In genomic region chr2:85561187-85561586, GRCm38 (mm10) we compare ENCODE assay signal across 9 mouse cellular contexts. TPM values are rescaled to one million over a fixed set of nuclear protein-coding genes. Genes with fewer than 3 reads are reported as not detected.
A peak's percentile ranks its signal among the peaks of the same experiment; 100 is the strongest.
DNase-seq lines count a peak whose midpoint lies in the region; ATAC-seq and TF ChIP-seq lines count a peak whose summit lies in the region.
"Had no signal": no experiment of that assay in that cellular context is flagged by ENCODE, and none has a peak within 500 bp of the region (broad histone marks: within the 10 kb centered on the region; RNA-seq: fewer than 3 reads in every experiment).

No protein-coding gene starts in this region.

- no peak for TF ChIP-seq POLR2A in ES-Bruce4 (IDR thresholded peaks at IDR 0.05; ENCODE audit: insufficient read depth, low read length)

- peak; percentile 3 for DNase-seq in cerebellum, adult 11 months
- DNase-seq in cerebellum, postnatal 36 days = peak; percentile 5 to 21
- DNase-seq in layer of hippocampus, postnatal 36 days = peak; percentile 8 to 9
- peak; percentile 75 for DNase-seq in midbrain, postnatal 0 days (ENCODE audit: low spot score)

- ATAC-seq in cerebellum, adult (ENCODE audit: insufficient number of reproducible peaks, low FRiP score, low TSS enrichment) = no peak
- peak; percentile 76 to 83; a peak in 3 of 4 replicates for ATAC-seq in hematopoietic stem cell, adult 5-6 weeks (replicated peaks in 1 of 2; ENCODE audit: insufficient read depth in 1 of 2, low FRiP score in 2 of 2, low TSS enrichment in 1 of 2, low read depth in 1 of 2, poor library complexity in 2 of 2, severe bottlenecking in 2 of 2)
- no peak; the same call in 1 of the 2 replicates for ATAC-seq in midbrain, postnatal 0 days (ENCODE audit: low FRiP score)
- ATAC-seq in monocyte, adult 5-6 weeks (replicated peaks; ENCODE audit: insufficient number of reproducible peaks, low FRiP score, low TSS enrichment, poor library complexity, severe bottlenecking) = no peak

- no peaks in the 10 kb centered on the region for H3K9me3 ChIP-seq in ES-Bruce4 (replicated peaks; ENCODE audit: control insufficient read depth, insufficient read depth, low read length, poor library complexity, severe bottlenecking)
- H3K9me3 ChIP-seq in midbrain, postnatal 0 days (ENCODE audit: low read length) = no peaks in the 10 kb centered on the region
- H3K9me3 ChIP-seq: limb, embryonic 13.5 days had no signal

- H3K4me3 ChIP-seq in ES-Bruce4 (ENCODE audit: low read depth, low read length) = no peak overlapping the region
- no peak overlapping the region for H3K4me3 ChIP-seq in midbrain, postnatal 0 days (ENCODE audit: low read depth, low read length)
- H3K4me3 ChIP-seq: limb, embryonic 13.5 days had no signal

- TF ChIP-seq CTCF in ES-Bruce4 (IDR thresholded peaks at IDR 0.05; ENCODE audit: low read depth, low read length) = peak; percentile 17
- TF ChIP-seq CTCF in midbrain, postnatal 0 days (IDR thresholded peaks at IDR 0.05) = peak; percentile 94

- H3K27ac ChIP-seq in ES-Bruce4 (ENCODE audit: insufficient read depth, low read length) = no peak overlapping the region
- no peak overlapping the region for H3K27ac ChIP-seq in midbrain, postnatal 0 days (ENCODE audit: low read depth, low read length)
- H3K27ac ChIP-seq: limb, embryonic 13.5 days had no signal

- no peaks in the 10 kb centered on the region for H3K36me3 ChIP-seq in ES-Bruce4 (ENCODE audit: control insufficient read depth, insufficient read depth, low read length, poor library complexity, severe bottlenecking)
- no peaks in the 10 kb centered on the region for H3K36me3 ChIP-seq in midbrain, postnatal 0 days (ENCODE audit: insufficient read depth, low read length)
- H3K36me3 ChIP-seq: limb, embryonic 13.5 days had no signal

- H3K4me2 ChIP-seq in midbrain, postnatal 0 days (ENCODE audit: low read depth, low read length, poor library complexity, severe bottlenecking) = no peak overlapping the region
- H3K4me2 ChIP-seq: limb, embryonic 13.5 days had no signal

- 21% methylated on average over 4 of the region's 4 CpGs for WGBS in midbrain, postnatal 0 days

- H3K4me1 ChIP-seq in ES-Bruce4 (ENCODE audit: control insufficient read depth, insufficient read depth, low read length) = no peaks in the 10 kb centered on the region
- H3K4me1 ChIP-seq in midbrain, postnatal 0 days (ENCODE audit: insufficient read depth, low read length) = no peaks in the 10 kb centered on the region
- H3K4me1 ChIP-seq: limb, embryonic 13.5 days had no signal

- TF ChIP-seq EP300 in ES-Bruce4 (IDR thresholded peaks at IDR 0.05; ENCODE audit: insufficient read depth, low read depth, low read length) = no peak

- no peak overlapping the region for H3K9ac ChIP-seq in ES-Bruce4 (ENCODE audit: low read depth, poor library complexity, severe bottlenecking)
- H3K9ac ChIP-seq in midbrain, postnatal 0 days (replicated peaks; ENCODE audit: low read length, poor library complexity, severe bottlenecking) = no peak overlapping the region
- H3K9ac ChIP-seq: limb, embryonic 13.5 days had no signal

- no peaks in the 10 kb centered on the region for H3K27me3 ChIP-seq in ES-Bruce4 (ENCODE audit: control insufficient read depth, insufficient read depth, low read length, poor library complexity, severe bottlenecking)
- H3K27me3 ChIP-seq in midbrain, postnatal 0 days (ENCODE audit: insufficient read depth, low read length) = no peaks in the 10 kb centered on the region
- H3K27me3 ChIP-seq: limb, embryonic 13.5 days had no signal

RNA-seq across cellular contexts. Expression of gene Olfr996, which starts 17.8 kb away (rescaled TPM):
- not detected in 2 replicates for polyA plus RNA-seq in ES-Bruce4 (2011; ENCODE audit: insufficient read depth, insufficient read length, low read depth, missing spikeins)
- not detected in 2 replicates for total RNA-seq in hematopoietic stem cell, adult 5-6 weeks (2017)
- total RNA-seq in layer of hippocampus, postnatal 36 days (2021) = not detected
- total RNA-seq in midbrain, postnatal 0 days (2014; rRNA removed) = not detected in 2 replicates
- not detected in 2 replicates for polyA plus RNA-seq in midbrain, postnatal 0 days (2015; fragmentation: Nextera tagmentation; extraction: Ambion mirVana)
- not detected in 3 replicates for total RNA-seq in monocyte, adult 5-6 weeks (2017)
- polyA plus RNA-seq: limb, embryonic 13.5 days had no signal

RNA-seq across cellular contexts. Expression of gene Olfr998, which starts 27.6 kb away (rescaled TPM):
- not detected in 2 replicates for polyA plus RNA-seq in ES-Bruce4 (2011; ENCODE audit: insufficient read depth, insufficient read length, low read depth, missing spikeins)
- not detected in 2 replicates for total RNA-seq in hematopoietic stem cell, adult 5-6 weeks (2017)
- not detected for total RNA-seq in layer of hippocampus, postnatal 36 days (2021)
- total RNA-seq in midbrain, postnatal 0 days (2014; rRNA removed) = not detected in 2 replicates
- polyA plus RNA-seq in midbrain, postnatal 0 days (2015; fragmentation: Nextera tagmentation; extraction: Ambion mirVana) = not detected in 2 replicates
- not detected in 3 replicates for total RNA-seq in monocyte, adult 5-6 weeks (2017)
- polyA plus RNA-seq: limb, embryonic 13.5 days had no signal

RNA-seq across cellular contexts. Expression of gene 4833423E24Rik, which starts 42.4 kb away (rescaled TPM):
- polyA plus RNA-seq in ES-Bruce4 (2011; ENCODE audit: insufficient read depth, insufficient read length, low read depth, missing spikeins) = not detected in 2 replicates
- total RNA-seq in hematopoietic stem cell, adult 5-6 weeks (2017) = not detected in 2 replicates
- total RNA-seq in layer of hippocampus, postnatal 36 days (2021) = under 1 TPM in 1 of 2 experiments, not detected in 1; 0.25 TPM
- 0.05 and 0.24 TPM in 2 replicates for total RNA-seq in midbrain, postnatal 0 days (2014; rRNA removed)
- 0.41 and 0.56 TPM in 2 replicates for polyA plus RNA-seq in midbrain, postnatal 0 days (2015; fragmentation: Nextera tagmentation; extraction: Ambion mirVana)
- not detected in 3 replicates for total RNA-seq in monocyte, adult 5-6 weeks (2017)

RNA-seq across cellular contexts. Expression of gene Olfr1000, which starts 50.5 kb away (rescaled TPM):
- polyA plus RNA-seq in ES-Bruce4 (2011; ENCODE audit: insufficient read depth, insufficient read length, low read depth, missing spikeins) = not detected in 2 replicates
- not detected in 2 replicates for total RNA-seq in hematopoietic stem cell, adult 5-6 weeks (2017)
- total RNA-seq in layer of hippocampus, postnatal 36 days (2021) = not detected
- not detected in 2 replicates for total RNA-seq in midbrain, postnatal 0 days (2014; rRNA removed)
- polyA plus RNA-seq in midbrain, postnatal 0 days (2015; fragmentation: Nextera tagmentation; extraction: Ambion mirVana) = not detected in 2 replicates
- not detected in 3 replicates for total RNA-seq in monocyte, adult 5-6 weeks (2017)
- polyA plus RNA-seq: limb, embryonic 13.5 days had no signal

Comparison
In these comparisons a context has a peak if more than half of its experiments do, and no peak if none do; other contexts are left out.
1. DNase-seq: peak in every context shown above with its lines; median percentile 75 in midbrain, postnatal 0 days; 13 in cerebellum, postnatal 36 days; 8 in layer of hippocampus, postnatal 36 days; 3 in cerebellum, adult 11 months.
2. ATAC-seq: peak in hematopoietic stem cell, adult 5-6 weeks (2 of 2); none in cerebellum, adult (single experiment), midbrain, postnatal 0 days (single experiment) and monocyte, adult 5-6 weeks (single experiment).